Mouse (Mus musculus): ENCODE measurements at regions not wholly inside any gene's neighbourhood (a gene's known extent, or its start where the extent isn't known, plus 50 kb on each side); places are given as distances from the start of the nearest gene placed in this dataset.

DNA sequence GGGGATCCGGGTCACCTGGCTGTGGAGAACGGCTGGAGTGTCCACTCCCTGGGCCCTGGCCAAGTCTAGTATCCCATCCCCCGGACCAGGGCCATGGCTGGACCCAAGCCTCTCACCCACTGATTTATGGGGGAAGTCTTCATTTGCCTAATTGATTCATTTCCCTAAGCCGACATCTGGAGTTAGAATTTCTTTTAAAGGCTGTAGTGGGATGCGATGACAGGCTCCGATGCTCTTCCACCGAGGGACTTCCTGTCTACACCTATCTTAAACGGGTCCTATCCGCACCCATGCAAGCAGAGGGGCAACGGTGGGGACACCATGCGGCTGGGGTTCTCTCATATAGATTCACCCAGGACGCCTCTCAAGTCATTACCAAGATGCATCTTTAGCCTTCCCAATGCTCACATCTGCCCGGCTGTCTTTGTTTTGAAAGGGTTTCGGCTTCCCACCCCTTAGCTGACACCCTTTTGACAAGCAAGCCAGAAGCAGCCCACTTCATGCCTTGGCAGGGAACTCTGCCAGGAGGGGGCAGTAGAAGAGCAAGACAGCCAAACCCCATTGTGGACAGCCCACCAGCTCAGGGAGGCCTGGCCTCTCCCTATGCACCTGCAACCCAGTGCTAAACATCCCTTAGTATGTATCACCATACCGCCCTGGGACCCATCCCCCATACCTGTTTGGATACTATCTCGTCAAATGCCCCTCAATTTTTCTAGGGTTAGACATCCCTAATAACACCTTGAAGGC, 402.4 kb upstream of the 3110018I06Rik start:
- H3K4me3 ChIP-seq = no peak overlapping the region
- H3K4me2 ChIP-seq = no peak overlapping the region
- ATAC-seq (ENCODE audit: low FRiP score, low read depth) = no peak
- H3K36me3 ChIP-seq = no peaks in the 10 kb centered on the region
- no peaks in the 10 kb centered on the region for H3K27me3 ChIP-seq
- H3K4me1 ChIP-seq (replicated peaks) = peaks cover 26% of the 10 kb centered on the region
- H3K9me3 ChIP-seq = no peaks in the 10 kb centered on the region
- no peak overlapping the region for H3K9ac ChIP-seq
- H3K27ac ChIP-seq (replicated peaks) = no peak overlapping the region
- 36% methylated on average over 16 of the region's 16 CpGs for WGBS

- Histone ChIP-seq H3K9me3 (no peaks in the 10 kb centered on the region), H3K36me3 (no peaks in the 10 kb centered on the region), H3K27me3 (peaks cover 2% of the 10 kb centered on the region; the same call in 1 of the 2 replicates), H3K4me3 (no peak overlapping the region), H3K27ac (replicated peaks) (no peak overlapping the region), H3K9ac (no peak overlapping the region), H3K4me2 (no peak overlapping the region), H3K4me1 (replicated peaks) (no peaks in the 10 kb centered on the region)
- ATAC-seq (ENCODE audit: low FRiP score, low read depth) = no peak
- 88% methylated on average over 3 of the region's 3 CpGs for WGBS
Measured at GRCm38 (mm10) chr12:107092151-107092550, 396.3 kb upstream of the 3110018I06Rik start.

GRCm38 (mm10) chr12:107093326-107093725, 395.1 kb upstream of the 3110018I06Rik start:
- Histone ChIP-seq H3K27me3 (peaks cover 2% of the 10 kb centered on the region; the same call in 1 of the 2 replicates), H3K4me2 (no peak overlapping the region), H3K9me3 (no peaks in the 10 kb centered on the region), H3K4me3 (no peak overlapping the region), H3K27ac (replicated peaks) (no peak overlapping the region), H3K4me1 (replicated peaks) (no peaks in the 10 kb centered on the region), H3K36me3 (no peaks in the 10 kb centered on the region), H3K9ac (no peak overlapping the region)
- WGBS = 87% methylated on average over 13 of the region's 13 CpGs
- no peak for ATAC-seq (ENCODE audit: low FRiP score, low read depth)

GRCm38 (mm10) chr12:107095409-107095808, 393.0 kb upstream of the 3110018I06Rik start:
- Histone ChIP-seq H3K9me3 (no peaks in the 10 kb centered on the region), H3K27ac (replicated peaks) (no peak overlapping the region), H3K4me2 (no peak overlapping the region), H3K9ac (no peak overlapping the region), H3K27me3 (peaks cover 2% of the 10 kb centered on the region; the same call in 1 of the 2 replicates), H3K36me3 (no peaks in the 10 kb centered on the region), H3K4me3 (no peak overlapping the region), H3K4me1 (replicated peaks) (no peaks in the 10 kb centered on the region)
- no peak for ATAC-seq (ENCODE audit: low FRiP score, low read depth)
- 73% methylated on average over 6 of the region's 6 CpGs for WGBS

DNA sequence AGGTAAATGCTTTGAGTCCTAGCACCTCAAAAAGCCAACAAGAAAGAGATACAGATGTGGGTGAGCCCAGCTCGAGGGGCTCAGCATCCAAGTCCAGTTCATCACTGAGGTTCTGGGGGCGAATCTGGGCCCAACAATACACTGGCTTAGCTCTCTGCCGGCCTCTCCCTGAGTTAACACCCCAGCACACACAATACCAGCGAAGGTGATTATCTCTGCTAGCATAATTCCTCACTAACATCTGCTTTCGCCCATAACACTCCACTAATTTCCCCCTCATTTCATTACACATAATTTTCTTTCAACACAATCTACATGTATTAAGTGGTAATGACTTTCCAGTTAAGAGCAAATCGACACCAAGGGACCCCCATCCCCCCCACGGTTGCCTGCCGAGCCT, 383.9 kb upstream of the 3110018I06Rik start:
- 40% methylated on average over 8 of the region's 8 CpGs for WGBS
- peaks cover 18% of the 10 kb centered on the region for H3K4me1 ChIP-seq (replicated peaks)
- H3K4me3 ChIP-seq = no peak overlapping the region
- no peak overlapping the region for H3K9ac ChIP-seq
- no peaks in the 10 kb centered on the region for H3K27me3 ChIP-seq
- ATAC-seq (ENCODE audit: low FRiP score, low read depth) = no peak; the same call in 1 of the 2 replicates
- H3K36me3 ChIP-seq = no peaks in the 10 kb centered on the region
- no peak overlapping the region for H3K4me2 ChIP-seq
- H3K9me3 ChIP-seq = no peaks in the 10 kb centered on the region
- peak overlapping the region; percentile 57 for H3K27ac ChIP-seq (replicated peaks)

GRCm38 (mm10) chr12:107105017-107105416, 383.4 kb upstream of the 3110018I06Rik start:
- no peaks in the 10 kb centered on the region for H3K36me3 ChIP-seq
- no peak for ATAC-seq (ENCODE audit: low FRiP score, low read depth)

GRCm38 (mm10) chr12:107111908-107112770, 376.3 kb upstream of the 3110018I06Rik start:
- no peaks in the 10 kb centered on the region for H3K27me3 ChIP-seq
- H3K27ac ChIP-seq (replicated peaks) = peak overlapping the region; percentile 67; the same call in 1 of the 2 replicates
- no peak overlapping the region for H3K4me3 ChIP-seq
- H3K4me2 ChIP-seq = peak overlapping the region; percentile 35
- 42% methylated on average over 18 of the region's 18 CpGs for WGBS
- H3K9me3 ChIP-seq = no peaks in the 10 kb centered on the region
- no peak for ATAC-seq (ENCODE audit: low FRiP score, low read depth)
- H3K4me1 ChIP-seq (replicated peaks) = peaks cover 6% of the 10 kb centered on the region
- no peaks in the 10 kb centered on the region for H3K36me3 ChIP-seq
- no peak overlapping the region for H3K9ac ChIP-seq

More at GRCm38 (mm10) chr12:107105017-107105416, 383.4 kb upstream of the 3110018I06Rik start:
- Histone ChIP-seq H3K9me3 (no peaks in the 10 kb centered on the region), H3K4me3 (no peak overlapping the region), H3K9ac (no peak overlapping the region), H3K27ac (replicated peaks) (peak overlapping the region; percentile 55), H3K27me3 (no peaks in the 10 kb centered on the region), H3K4me2 (no peak overlapping the region; the same call in 1 of the 2 replicates), H3K4me1 (replicated peaks) (peaks cover 18% of the 10 kb centered on the region)
- WGBS = 65% methylated on average over 11 of the region's 11 CpGs

- Histone ChIP-seq H3K27me3 (0 out of 2 replicates have a peak, but pooled peaks cover 4% of the 10 kb centered on the region), H3K4me3 (no peak overlapping the region), H3K9ac (no peak overlapping the region), H3K4me2 (no peak overlapping the region), H3K27ac (replicated peaks) (no peak overlapping the region), H3K9me3 (no peaks in the 10 kb centered on the region), H3K36me3 (no peaks in the 10 kb centered on the region), H3K4me1 (replicated peaks) (no peaks in the 10 kb centered on the region)
- no peak for ATAC-seq (ENCODE audit: low FRiP score, low read depth)
- 81% methylated on average over 3 of the region's 3 CpGs for WGBS
Measured at GRCm38 (mm10) chr12:107118364-107118763, 370.1 kb upstream of the 3110018I06Rik start.

DNA sequence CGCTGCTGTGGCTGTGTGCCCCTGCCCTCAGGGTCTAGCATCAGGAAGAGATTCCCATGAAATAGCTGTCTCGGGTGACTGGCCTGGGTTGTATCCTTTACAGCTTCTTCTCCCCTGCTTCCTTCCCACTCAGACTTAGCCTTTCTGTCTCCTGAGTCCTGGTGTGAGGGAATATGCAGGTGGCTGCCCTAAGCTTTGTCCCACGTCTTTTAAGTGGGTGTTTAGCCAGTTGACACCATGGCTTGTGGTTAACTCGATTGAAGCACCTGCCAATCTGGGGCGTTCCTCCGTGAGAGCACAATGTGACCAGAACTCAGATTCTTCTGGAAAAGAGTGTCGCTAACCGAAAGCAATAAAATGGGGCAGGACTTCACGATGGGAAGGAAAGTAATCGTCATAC, 369.4 kb upstream of the 3110018I06Rik start:
- H3K9me3 ChIP-seq = no peaks in the 10 kb centered on the region

GRCm38 (mm10) chr12:107120486-107121186, 367.8 kb upstream of the 3110018I06Rik start:
- Histone ChIP-seq H3K9ac (no peak overlapping the region), H3K27me3 (0 out of 2 replicates have a peak, but pooled peaks cover 4% of the 10 kb centered on the region), H3K36me3 (no peaks in the 10 kb centered on the region), H3K4me1 (replicated peaks) (no peaks in the 10 kb centered on the region), H3K4me3 (no peak overlapping the region), H3K9me3 (no peaks in the 10 kb centered on the region), H3K4me2 (no peak overlapping the region), H3K27ac (replicated peaks) (no peak overlapping the region)
- 90% methylated on average over 21 of the region's 21 CpGs for WGBS
- no peak for ATAC-seq (ENCODE audit: low FRiP score, low read depth)

More for the DNA sequence above, 369.4 kb upstream of the 3110018I06Rik start:
- H3K4me1 ChIP-seq (replicated peaks) = no peaks in the 10 kb centered on the region
- H3K36me3 ChIP-seq = no peaks in the 10 kb centered on the region
- ATAC-seq (ENCODE audit: low FRiP score, low read depth) = no peak
- H3K27me3 ChIP-seq = 0 out of 2 replicates have a peak, but pooled peaks cover 4% of the 10 kb centered on the region
- H3K4me2 ChIP-seq = no peak overlapping the region
- no peak overlapping the region for H3K9ac ChIP-seq
- H3K27ac ChIP-seq (replicated peaks) = no peak overlapping the region
- 77% methylated on average over 10 of the region's 10 CpGs for WGBS
- H3K4me3 ChIP-seq = no peak overlapping the region

- 37% methylated on average over 4 of the region's 4 CpGs for WGBS
- H3K4me3 ChIP-seq = no peak overlapping the region
- ATAC-seq (ENCODE audit: low FRiP score, low read depth) = no peak
- 0 out of 2 replicates have a peak, but pooled peaks cover 4% of the 10 kb centered on the region for H3K27me3 ChIP-seq
- no peak overlapping the region for H3K27ac ChIP-seq (replicated peaks)
- H3K9ac ChIP-seq = no peak overlapping the region
- no peaks in the 10 kb centered on the region for H3K36me3 ChIP-seq
- H3K4me2 ChIP-seq = no peak overlapping the region
- no peaks in the 10 kb centered on the region for H3K9me3 ChIP-seq
- no peaks in the 10 kb centered on the region for H3K4me1 ChIP-seq (replicated peaks)
Measured at GRCm38 (mm10) chr12:107121990-107122389, 366.4 kb upstream of the 3110018I06Rik start.
